Mouse (Mus musculus) ZHBTc4 (cell line): ENCODE data around the gene Trim41.

Experiments used
- DNase-seq: peaks from one replicate; pipeline ENCODE4 v3.0.0-alpha.2; 2011; ENCODE audit warnings: low read depth, low spot score

The Trim41 gene

DNA sequence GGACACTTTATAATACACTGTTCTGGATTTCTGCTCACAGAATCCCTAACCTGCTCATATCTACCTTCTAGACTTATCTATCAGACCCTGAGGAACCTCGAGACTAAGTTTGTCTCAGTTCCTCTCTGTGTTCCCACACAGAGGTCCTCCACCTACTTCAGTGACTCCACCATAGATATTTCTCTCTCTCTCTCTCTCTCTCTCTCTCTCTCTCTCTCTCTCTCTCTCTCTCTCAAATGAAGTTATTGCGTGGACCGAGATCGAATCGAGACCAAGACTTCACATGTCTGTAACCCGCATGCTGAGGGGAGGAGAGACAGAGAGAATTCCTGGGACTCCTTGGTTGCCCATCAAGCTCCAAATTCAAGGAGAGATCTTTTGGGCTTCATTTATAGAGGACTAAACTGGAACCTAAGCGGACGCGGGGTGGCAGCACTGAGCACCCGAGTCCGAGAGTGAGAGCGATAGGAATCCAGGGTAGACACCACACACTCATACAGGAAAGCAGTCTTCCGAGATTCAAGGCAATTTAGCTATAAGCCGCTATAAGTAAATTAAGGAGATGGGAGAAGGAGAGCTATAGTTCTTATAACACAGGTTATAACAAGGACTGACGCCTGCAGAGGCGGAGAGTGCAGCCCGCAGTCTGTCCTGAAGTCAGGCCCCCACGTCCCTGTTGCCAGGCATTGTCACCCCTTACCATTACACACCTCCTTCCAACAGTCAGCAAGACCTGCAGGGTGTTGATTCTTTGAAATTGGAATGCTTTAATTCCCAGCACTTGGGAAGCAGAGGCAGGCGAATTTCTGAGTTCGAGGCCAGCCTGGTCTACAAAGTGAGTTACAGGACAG lies 27.0 kb downstream of the Trim41 start:
- DNase-seq = peak; percentile 92

DNA sequence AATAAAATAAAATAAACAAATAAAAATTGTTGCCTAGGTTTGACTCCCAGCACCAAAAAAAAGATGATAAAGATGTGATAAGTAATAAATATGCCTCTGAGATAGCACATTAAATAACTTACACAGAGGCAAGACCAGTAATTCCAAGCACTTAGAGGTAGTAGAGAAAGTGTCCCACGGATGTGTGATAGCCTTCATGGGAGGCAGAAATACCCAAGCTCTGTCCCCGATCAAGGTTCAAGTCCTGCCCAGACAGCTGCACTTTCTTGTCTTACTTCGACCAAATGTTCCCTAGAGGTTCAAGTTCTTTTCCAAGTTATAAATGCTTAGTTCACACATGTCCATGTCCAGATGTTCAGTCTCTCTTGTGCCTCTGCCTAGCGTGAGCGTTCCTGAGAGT lies 27.9 kb downstream of the Trim41 start:
- DNase-seq = no peak

DNA sequence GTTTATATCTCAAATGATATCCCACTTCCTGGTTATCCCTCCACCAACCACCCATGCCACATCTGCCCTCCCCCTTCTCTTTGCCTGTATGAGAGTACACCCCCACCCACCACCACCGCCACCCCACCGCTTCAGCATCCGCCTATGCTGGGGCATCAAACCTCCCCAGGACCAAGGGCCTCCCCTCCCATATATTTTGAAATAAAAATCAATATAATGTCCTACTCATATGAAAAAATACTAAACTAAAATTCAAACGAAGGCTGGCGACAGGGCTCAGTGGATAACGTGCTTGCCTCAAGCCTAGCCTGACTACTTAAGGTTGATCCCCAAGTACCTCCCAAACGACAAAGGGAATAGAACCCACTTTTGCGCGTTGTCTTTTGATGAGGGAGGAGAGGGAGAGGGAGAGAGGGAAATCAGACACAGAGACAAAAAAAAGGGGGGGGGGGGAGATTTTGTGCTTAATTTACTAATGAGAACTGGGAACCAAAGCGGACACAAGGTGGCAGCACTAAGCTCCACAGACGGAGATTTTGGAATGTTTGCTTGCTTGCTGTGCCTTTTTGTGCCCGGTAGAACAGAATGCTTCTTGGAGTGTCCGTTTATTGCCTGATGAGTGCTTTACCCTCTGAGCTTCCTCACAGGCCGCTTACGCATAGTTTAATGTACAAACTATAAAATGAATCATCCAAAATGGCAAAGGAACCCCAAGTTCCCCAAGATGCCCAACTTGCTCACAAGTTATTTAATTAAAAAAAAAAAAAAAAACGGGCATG lies 28.7 kb downstream of the Trim41 start:
- peak; percentile 92 for DNase-seq

- DNase-seq = peak; percentile 83
Observed at GRCm38 (mm10) chr11:48787455-48788211, 29.5 kb downstream of the Trim41 start.

DNA sequence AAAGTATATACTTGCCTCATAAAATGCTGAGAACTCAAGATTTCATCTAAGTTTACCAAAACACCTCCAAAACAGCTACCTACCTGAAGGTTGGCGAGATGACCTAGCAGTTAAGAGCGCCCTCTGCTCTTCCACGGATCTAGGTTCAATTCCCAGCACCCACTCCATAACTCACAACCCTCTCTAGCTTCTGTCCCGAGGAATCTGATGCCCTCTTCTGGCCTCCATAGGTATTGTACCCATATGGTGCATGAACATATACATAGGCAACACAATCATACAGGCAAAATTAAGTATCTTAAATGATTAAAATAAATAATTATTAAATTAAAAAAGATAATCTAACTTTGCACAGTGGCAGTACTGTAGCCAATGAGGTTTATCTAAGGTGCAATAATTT lies 34.9 kb downstream of the Trim41 start:
- DNase-seq = peak; percentile 68

DNA sequence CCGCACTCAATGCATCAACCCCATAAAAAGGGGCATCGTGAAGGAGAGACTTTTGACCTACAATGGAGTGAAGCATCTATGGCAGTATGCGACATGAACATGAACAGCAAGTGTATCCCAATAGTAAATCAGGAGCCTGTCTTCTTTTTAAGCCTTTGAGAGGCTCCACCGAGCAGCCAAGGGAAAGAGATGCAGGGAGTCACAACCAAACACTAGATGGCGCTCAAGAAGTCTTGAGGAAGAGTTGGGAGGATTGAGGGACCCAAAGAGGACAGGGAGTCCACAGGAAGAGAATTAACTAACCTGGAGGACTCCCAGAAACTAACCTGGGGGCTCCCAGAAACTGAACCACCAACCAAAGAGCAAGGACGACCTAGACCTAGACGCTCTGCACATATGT lies 37.7 kb downstream of the Trim41 start:
- DNase-seq = peak; percentile 87

DNA sequence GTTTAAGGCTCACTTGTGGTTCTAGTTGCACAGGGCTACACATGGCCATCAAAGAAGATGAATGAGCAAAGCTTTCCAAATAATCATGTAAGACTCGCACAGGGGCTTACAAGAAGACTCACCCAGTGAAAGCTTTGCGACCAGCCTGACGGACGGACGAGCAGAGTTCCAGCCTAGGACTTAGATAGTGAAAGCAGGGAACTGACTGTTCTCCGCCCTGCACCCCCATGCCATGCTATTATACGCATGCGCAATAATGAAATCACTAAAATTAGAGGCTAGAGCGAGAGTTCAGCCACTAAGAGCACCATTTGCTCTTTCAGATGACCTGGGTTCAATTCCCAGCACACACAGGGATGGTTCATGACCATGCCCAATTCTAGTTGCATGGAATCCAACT lies 39.9 kb downstream of the Trim41 start:
- DNase-seq = no peak

GRCm38 (mm10) chr11:48776664-48777063 lies 40.5 kb downstream of the Trim41 start:
- peak; percentile 87 for DNase-seq

- peak; percentile 92 for DNase-seq
Observed at GRCm38 (mm10) chr11:48775483-48775882, 41.7 kb downstream of the Trim41 start.

- peak; percentile 80 for DNase-seq
Observed at GRCm38 (mm10) chr11:48774443-48775298, 42.5 kb downstream of the Trim41 start.

GRCm38 (mm10) chr11:48771691-48772090 lies 45.5 kb downstream of the Trim41 start:
- peak; percentile 62 for DNase-seq

DNA sequence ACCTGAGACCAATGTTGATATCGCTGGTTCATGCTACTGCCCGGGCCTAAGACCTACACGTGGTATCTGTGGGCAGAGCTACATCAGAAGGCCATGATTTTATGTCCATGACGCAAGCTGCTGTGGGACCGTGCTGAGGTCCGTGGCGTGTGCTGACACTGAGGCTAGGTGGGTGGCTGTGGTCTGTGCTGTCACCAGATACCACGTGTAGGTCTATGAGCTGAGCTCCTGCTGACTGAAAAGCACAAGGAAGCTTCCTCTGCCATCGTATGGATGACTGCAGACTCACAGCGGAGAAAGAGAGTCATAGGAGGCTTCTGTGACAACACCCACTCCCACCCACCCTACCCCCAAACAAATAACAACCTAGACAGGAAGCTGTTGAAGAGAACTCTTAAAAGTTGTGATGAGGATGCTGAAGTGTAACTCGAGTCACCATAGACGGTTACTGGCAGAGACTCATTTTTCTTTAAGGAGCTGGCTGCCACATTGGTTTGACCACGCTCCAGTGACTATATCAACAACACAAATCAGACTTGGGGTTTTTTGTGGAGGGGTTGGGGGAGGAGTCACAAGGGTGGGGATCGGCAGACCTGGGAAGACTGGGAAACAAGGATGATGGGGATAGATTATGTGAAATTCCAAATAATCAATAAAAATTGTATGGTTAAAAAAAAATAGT lies 49.8 kb downstream of the Trim41 start:
- no peak for DNase-seq

GRCm38 (mm10) chr11:48764119-48764518 lies 53.0 kb downstream of the Trim41 start:
- DNase-seq = no peak

- no peak for DNase-seq
Observed at GRCm38 (mm10) chr11:48759021-48759420, 58.1 kb downstream of the Trim41 start.
